In the genomic region with DNA sequence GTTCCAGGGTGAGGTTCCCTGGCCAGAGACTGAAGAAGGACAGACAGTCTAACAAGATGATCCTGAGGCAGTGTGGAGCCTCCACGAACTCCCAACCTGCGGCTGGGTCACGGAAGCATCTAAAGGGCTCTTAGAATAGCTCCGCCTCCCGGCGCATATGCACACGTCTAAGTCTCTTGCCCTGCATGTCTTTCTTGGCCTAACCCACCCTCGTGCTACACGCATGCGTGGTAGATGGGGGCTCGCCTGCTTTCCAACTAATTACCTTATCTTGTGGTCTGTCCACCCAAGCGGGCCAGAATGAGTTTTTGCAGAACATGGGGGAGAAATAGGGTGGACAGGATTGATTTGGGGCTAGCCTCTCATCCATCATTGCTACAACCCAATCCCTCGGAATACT, we compare ENCODE assay signal across 1 mouse cellular context.
TF ChIP-seq lines count a peak whose summit lies in the region.

No protein-coding gene starts in this region.

TF ChIP-seq in MEL, 35 proteins besides CTCF, POLR2A, EP300 and RAD21 (continued from another document):
- TF ChIP-seq TCF12 (IDR thresholded peaks at IDR 0.05; ENCODE audit: low read depth, low read length) (no peak), UBTF (IDR thresholded peaks at IDR 0.05; ENCODE audit: borderline replicate concordance, insufficient read depth, low read depth, low read length) (no peak), RCOR1 (IDR thresholded peaks at IDR 0.05; ENCODE audit: low read depth, low read length) (no peak)
TF ChIP-seq in MEL: peak in this region for 0.
